Mouse (Mus musculus) erythroblast, embryonic 14.5 days (primary cell): ENCODE data around the gene Mutyh. TPM values are rescaled to one million over a fixed set of nuclear protein-coding genes. Genes with fewer than 3 reads are reported as not detected.

ENCODE experiments used
- H3K27me3 ChIP-seq: 2 replicates; pipeline ENCODE4 v1.6.1; 2012; ENCODE audit warnings: inconsistent platforms; ENCODE audit not compliant: control insufficient read depth
- H3K36me3 ChIP-seq: 2 replicates; pipeline ENCODE4 v1.6.1; 2012; ENCODE audit warnings: mild to moderate bottlenecking, inconsistent platforms; ENCODE audit not compliant: control insufficient read depth
- H3K4me1 ChIP-seq: 2 replicates; pipeline ENCODE4 v1.6.1; 2012; ENCODE audit warnings: inconsistent platforms; ENCODE audit not compliant: control insufficient read depth
- H3K4me3 ChIP-seq: replicated peaks from 2 replicates; pipeline ENCODE3; 2012; ENCODE audit warnings: moderate library complexity, mild to moderate bottlenecking, inconsistent platforms
- H3K9me3 ChIP-seq: 2 replicates; pipeline ENCODE4 v1.6.1; 2012; ENCODE audit warnings: low read length, inconsistent platforms, mixed read lengths; ENCODE audit not compliant: control insufficient read depth
- GATA1 ChIP-seq: IDR thresholded peaks from 2 replicates; pipeline ENCODE4 v1.6.1; 2012; ENCODE audit warnings: low read length, inconsistent platforms, mixed read lengths
- TAL1 ChIP-seq: IDR thresholded peaks from 3 replicates; pipeline ENCODE4 v1.6.1; 2012; ENCODE audit warnings: low read length, inconsistent platforms, mixed read lengths
- polyA plus RNA-seq: library from polyadenylated mRNA; stranded (reverse); fragments of >175 nt; gene quantifications from 2 replicates; pipeline ENCODE4 v1.2.3, GENCODE M21; 2012

The Mutyh gene
- polyA plus RNA-seq, 1 experiment: not detected

GRCm38 (mm10) chr4:116782171-116782570, 25.4 kb upstream of the Mutyh start:
- Histone ChIP-seq H3K27me3 (no peaks in the 10 kb centered on the region), H3K36me3 (no peaks in the 10 kb centered on the region), H3K9me3 (no peaks in the 10 kb centered on the region), H3K4me1 (no peaks in the 10 kb centered on the region), H3K4me3 (no peak overlapping the region)
- TF ChIP-seq TAL1 (no peak), GATA1 (no peak)

- Histone ChIP-seq H3K27me3 (no peaks in the 10 kb centered on the region), H3K9me3 (no peaks in the 10 kb centered on the region), H3K4me3 (no peak overlapping the region), H3K4me1 (peaks cover 7% of the 10 kb centered on the region), H3K36me3 (no peaks in the 10 kb centered on the region)
- TF ChIP-seq TAL1: no peak
- TF ChIP-seq GATA1: no peak
Measured at GRCm38 (mm10) chr4:116786587-116786986, 20.9 kb upstream of the Mutyh start.

- Histone ChIP-seq H3K4me3 (no peak overlapping the region), H3K36me3 (no peaks in the 10 kb centered on the region)
Measured at GRCm38 (mm10) chr4:116787985-116788760, 19.4 kb upstream of the Mutyh start.

GRCm38 (mm10) chr4:116788956-116789355, 18.6 kb upstream of the Mutyh start:
- TF ChIP-seq GATA1: no peak
- no peak for TF ChIP-seq TAL1
- Histone ChIP-seq H3K9me3 (no peaks in the 10 kb centered on the region), H3K27me3 (no peaks in the 10 kb centered on the region), H3K36me3 (no peaks in the 10 kb centered on the region), H3K4me3 (no peak overlapping the region), H3K4me1 (peaks cover 7% of the 10 kb centered on the region)

More at GRCm38 (mm10) chr4:116787985-116788760, 19.4 kb upstream of the Mutyh start:
- Histone ChIP-seq H3K9me3 (no peaks in the 10 kb centered on the region), H3K4me1 (peaks cover 7% of the 10 kb centered on the region), H3K27me3 (no peaks in the 10 kb centered on the region)
- no peak for TF ChIP-seq TAL1
- no peak for TF ChIP-seq GATA1

- no peak for TF ChIP-seq TAL1
- TF ChIP-seq GATA1: no peak
- Histone ChIP-seq H3K4me3 (no peak overlapping the region), H3K4me1 (peaks cover 7% of the 10 kb centered on the region), H3K9me3 (no peaks in the 10 kb centered on the region), H3K27me3 (no peaks in the 10 kb centered on the region), H3K36me3 (no peaks in the 10 kb centered on the region)
Measured at GRCm38 (mm10) chr4:116792453-116792852, 15.1 kb upstream of the Mutyh start.

GRCm38 (mm10) chr4:116794273-116794672, 13.2 kb upstream of the Mutyh start:
- Histone ChIP-seq H3K27me3 (no peaks in the 10 kb centered on the region), H3K9me3 (no peaks in the 10 kb centered on the region), H3K4me3 (no peak overlapping the region), H3K36me3 (no peaks in the 10 kb centered on the region), H3K4me1 (no peaks in the 10 kb centered on the region)
- TF ChIP-seq GATA1: no peak
- no peak for TF ChIP-seq TAL1

- Histone ChIP-seq H3K4me1 (peaks cover 2% of the 10 kb centered on the region; the same call in 1 of the 2 replicates), H3K27me3 (no peaks in the 10 kb centered on the region), H3K4me3 (no peak overlapping the region), H3K36me3 (peaks cover 2% of the 10 kb centered on the region; the same call in 1 of the 2 replicates), H3K9me3 (no peaks in the 10 kb centered on the region)
- TF ChIP-seq TAL1: no peak
- no peak for TF ChIP-seq GATA1
Measured at GRCm38 (mm10) chr4:116796442-116797110, 10.9 kb upstream of the Mutyh start.

- TF ChIP-seq TAL1: no peak
- TF ChIP-seq GATA1: no peak
- Histone ChIP-seq H3K9me3 (no peaks in the 10 kb centered on the region), H3K4me1 (peaks cover 2% of the 10 kb centered on the region; the same call in 1 of the 2 replicates), H3K36me3 (peaks cover 29% of the 10 kb centered on the region), H3K27me3 (no peaks in the 10 kb centered on the region), H3K4me3 (no peak overlapping the region)
Measured at GRCm38 (mm10) chr4:116799901-116800300, 7.6 kb upstream of the Mutyh start.

GRCm38 (mm10) chr4:116811012-116811411, 3.5 kb downstream of the Mutyh start:
- H3K27me3 ChIP-seq: no peaks in the 10 kb centered on the region
- TF ChIP-seq TAL1: no peak
- TF ChIP-seq GATA1: no peak
- no peaks in the 10 kb centered on the region for H3K9me3 ChIP-seq
- peaks cover 22% of the 10 kb centered on the region for H3K4me1 ChIP-seq
- no peak overlapping the region for H3K4me3 ChIP-seq
- peaks cover 5% of the 10 kb centered on the region for H3K36me3 ChIP-seq
